Mouse (Mus musculus): ENCODE results near the gene Slc9a3r2. TPM values are rescaled to one million over a fixed set of nuclear protein-coding genes. Genes with fewer than 3 reads are reported as not detected.

The Slc9a3r2 gene
- total and polyA plus RNA-seq, 2 experiments from 2014 or later, result 60.6 to 91.1 TPM

DNA sequence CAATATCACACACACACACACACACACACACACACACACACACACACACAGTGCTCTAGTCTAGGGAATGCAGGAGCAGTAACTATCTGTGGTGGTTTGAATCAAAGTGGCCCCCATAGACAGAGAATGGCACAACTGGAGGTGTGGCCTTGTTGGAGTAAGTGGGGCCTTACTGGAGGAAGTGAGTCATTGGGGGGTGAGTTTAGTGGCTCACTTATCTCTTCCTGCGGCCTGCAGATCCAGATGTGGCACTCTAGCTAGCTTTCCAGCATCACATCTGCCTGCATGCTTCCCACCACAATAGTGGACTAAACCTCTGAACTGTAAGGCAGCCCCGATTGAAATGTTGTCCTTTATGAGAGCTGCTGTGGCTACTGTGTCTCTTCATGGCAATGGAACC lies 39.4 kb downstream of the Slc9a3r2 start:
- Histone ChIP-seq H3K4me3 (ENCODE audit: low read length) (no peak overlapping the region), H3K27me3 (ENCODE audit: insufficient read depth, low read length) (no peaks in the 10 kb centered on the region), H3K27ac (no peak overlapping the region), H3K4me2 (ENCODE audit: low read depth, low read length) (no peak overlapping the region), H3K9me3 (ENCODE audit: low read length) (no peaks in the 10 kb centered on the region), H3K9ac (replicated peaks; ENCODE audit: low read length) (no peak overlapping the region), H3K36me3 (ENCODE audit: insufficient read depth, low read length) (peaks cover 68% of the 10 kb centered on the region), H3K4me1 (ENCODE audit: insufficient read depth, low read length) (no peaks in the 10 kb centered on the region)
- WGBS, result 96% methylated on average over 2 of the region's 2 CpGs
- no peak for DNase-seq (ENCODE audit: low spot score)
- TF ChIP-seq CTCF (IDR thresholded peaks at IDR 0.05; ENCODE audit: low read depth), result no peak
- no peak for ATAC-seq

DNA sequence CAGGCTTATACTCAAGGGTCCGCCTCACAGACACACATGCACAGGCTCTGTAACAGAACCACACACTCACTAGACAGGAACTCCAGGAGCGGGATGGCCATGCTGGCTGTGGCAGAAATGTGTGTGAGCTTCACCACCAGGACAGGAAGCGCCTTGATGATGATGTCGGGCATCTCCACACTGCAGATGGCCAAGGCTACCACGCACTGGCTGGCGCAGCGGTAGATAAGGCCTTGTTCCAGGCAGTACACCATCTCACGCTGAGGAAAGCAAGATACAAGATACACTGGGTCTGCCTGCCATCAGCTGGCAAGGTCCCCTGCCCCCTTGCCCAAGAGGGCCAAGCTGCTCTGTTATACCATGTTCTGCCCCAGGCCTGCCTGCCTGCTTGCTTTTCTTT lies 41.3 kb downstream of the Slc9a3r2 start:
- no peak for ATAC-seq
- H3K4me3 ChIP-seq (ENCODE audit: low read length), result no peak overlapping the region
- WGBS, result 96% methylated on average over 8 of the region's 8 CpGs
- H3K27me3 ChIP-seq (ENCODE audit: insufficient read depth, low read length), result no peaks in the 10 kb centered on the region
- H3K36me3 ChIP-seq (ENCODE audit: insufficient read depth, low read length), result peaks cover 66% of the 10 kb centered on the region
- H3K9ac ChIP-seq (replicated peaks; ENCODE audit: low read length), result no peak overlapping the region
- H3K27ac ChIP-seq, result no peak overlapping the region
- TF ChIP-seq CTCF (IDR thresholded peaks at IDR 0.05; ENCODE audit: low read depth), result no peak
- H3K4me1 ChIP-seq (ENCODE audit: insufficient read depth, low read length), result no peaks in the 10 kb centered on the region
- no peaks in the 10 kb centered on the region for H3K9me3 ChIP-seq (ENCODE audit: low read length)
- no peak overlapping the region for H3K4me2 ChIP-seq (ENCODE audit: low read depth, low read length)
- DNase-seq (ENCODE audit: low spot score), result no peak

DNA sequence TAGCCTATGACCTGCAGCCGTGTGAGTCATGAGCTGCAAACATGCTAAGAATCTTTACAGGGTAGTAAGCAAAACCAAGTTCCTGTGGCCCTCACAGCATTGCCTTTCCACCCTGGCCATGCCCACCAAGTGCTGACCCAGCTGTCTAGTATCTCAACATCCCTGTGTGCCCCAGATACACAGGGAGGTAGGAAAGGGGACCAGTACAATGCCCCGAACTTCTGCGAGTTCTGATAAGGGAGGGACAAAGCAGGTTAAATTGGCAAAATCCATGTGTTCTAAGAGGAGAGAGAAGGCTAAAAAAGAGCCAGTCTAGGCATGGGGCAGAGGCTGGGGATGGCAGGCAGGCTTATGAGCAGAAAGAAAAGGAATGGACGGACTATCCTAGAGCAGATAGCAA lies 41.8 kb downstream of the Slc9a3r2 start:
- Histone ChIP-seq H3K9me3 (ENCODE audit: low read length) (no peaks in the 10 kb centered on the region), H3K27me3 (ENCODE audit: insufficient read depth, low read length) (no peaks in the 10 kb centered on the region), H3K27ac (no peak overlapping the region), H3K4me1 (ENCODE audit: insufficient read depth, low read length) (no peaks in the 10 kb centered on the region), H3K9ac (replicated peaks; ENCODE audit: low read length) (no peak overlapping the region), H3K4me3 (ENCODE audit: low read length) (no peak overlapping the region), H3K36me3 (ENCODE audit: insufficient read depth, low read length) (peaks cover 64% of the 10 kb centered on the region), H3K4me2 (ENCODE audit: low read depth, low read length) (no peak overlapping the region)
- no peak for DNase-seq (ENCODE audit: low spot score)
- TF ChIP-seq CTCF (IDR thresholded peaks at IDR 0.05; ENCODE audit: low read depth), result no peak
- no peak for ATAC-seq
- 92% methylated on average over 4 of the region's 4 CpGs for WGBS

DNA sequence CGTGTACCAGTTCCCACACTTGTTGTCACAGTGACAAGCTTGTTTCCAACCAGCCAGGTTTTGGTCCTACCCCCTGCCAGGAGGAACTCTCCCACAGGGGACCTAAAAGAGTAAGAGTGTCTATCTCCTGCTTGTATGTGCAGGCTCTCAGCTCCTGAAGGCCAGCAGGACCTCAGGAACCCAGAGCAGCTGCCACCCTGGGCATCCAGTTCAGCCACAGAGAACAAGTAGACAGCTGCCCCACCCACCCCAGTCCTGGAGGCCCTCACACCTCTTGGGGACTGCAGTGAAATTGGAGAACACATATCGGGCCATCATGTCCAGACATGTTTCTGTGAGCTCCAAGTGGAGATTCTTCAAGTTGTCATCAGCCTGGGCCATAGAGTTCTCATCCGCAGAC lies 45.6 kb downstream of the Slc9a3r2 start:
- Histone ChIP-seq H3K9me3 (ENCODE audit: low read length) (no peaks in the 10 kb centered on the region), H3K27me3 (ENCODE audit: insufficient read depth, low read length) (no peaks in the 10 kb centered on the region), H3K9ac (replicated peaks; ENCODE audit: low read length) (no peak overlapping the region), H3K36me3 (ENCODE audit: insufficient read depth, low read length) (peaks cover 81% of the 10 kb centered on the region), H3K4me1 (ENCODE audit: insufficient read depth, low read length) (no peaks in the 10 kb centered on the region), H3K27ac (no peak overlapping the region), H3K4me2 (ENCODE audit: low read depth, low read length) (no peak overlapping the region), H3K4me3 (ENCODE audit: low read length) (no peak overlapping the region)
- ATAC-seq (no peak), DNase-seq (ENCODE audit: low spot score) (no peak)
- no peak for TF ChIP-seq CTCF (IDR thresholded peaks at IDR 0.05; ENCODE audit: low read depth)
- WGBS, result 93% methylated on average over 3 of the region's 3 CpGs

- Histone ChIP-seq H3K4me1 (ENCODE audit: insufficient read depth, low read length) (no peaks in the 10 kb centered on the region), H3K4me3 (ENCODE audit: low read length) (no peak overlapping the region), H3K4me2 (ENCODE audit: low read depth, low read length) (no peak overlapping the region), H3K9ac (replicated peaks; ENCODE audit: low read length) (no peak overlapping the region), H3K27me3 (ENCODE audit: insufficient read depth, low read length) (no peaks in the 10 kb centered on the region), H3K36me3 (ENCODE audit: insufficient read depth, low read length) (peaks cover 84% of the 10 kb centered on the region), H3K27ac (no peak overlapping the region), H3K9me3 (ENCODE audit: low read length) (no peaks in the 10 kb centered on the region)
- no peak for DNase-seq (ENCODE audit: low spot score)
- no peak for ATAC-seq
- 88% methylated on average over 8 of the region's 8 CpGs for WGBS
- no peak for TF ChIP-seq CTCF (IDR thresholded peaks at IDR 0.05; ENCODE audit: low read depth)
Observed at GRCm38 (mm10) chr17:24603961-24604360, 46.2 kb downstream of the Slc9a3r2 start.

DNA sequence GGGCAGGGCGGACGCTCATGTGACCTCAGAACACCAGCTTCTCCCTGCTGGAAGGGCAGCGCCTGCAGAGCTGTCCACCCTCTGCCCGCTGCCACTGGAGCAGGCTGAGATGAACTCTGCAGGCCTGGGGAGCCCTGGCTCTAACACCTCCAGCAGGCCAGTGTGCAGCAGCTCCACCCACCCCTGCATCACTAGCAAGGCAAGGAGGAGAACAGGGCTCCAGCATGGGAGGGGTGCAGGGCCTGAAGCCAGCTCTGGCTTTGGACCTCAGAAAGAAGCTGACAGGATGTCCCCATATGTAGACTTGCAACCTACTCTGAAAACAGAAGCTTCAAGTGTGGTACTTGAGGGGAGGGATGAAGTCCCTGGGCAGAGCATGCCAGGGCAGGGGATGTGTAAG lies 49.6 kb downstream of the Slc9a3r2 start:
- Histone ChIP-seq H3K27ac (peak overlapping the region; percentile 41; the same call in 1 of the 2 replicates), H3K4me2 (ENCODE audit: low read depth, low read length) (no peak overlapping the region), H3K9ac (replicated peaks; ENCODE audit: low read length) (no peak overlapping the region), H3K27me3 (ENCODE audit: insufficient read depth, low read length) (no peaks in the 10 kb centered on the region), H3K4me3 (ENCODE audit: low read length) (no peak overlapping the region), H3K9me3 (ENCODE audit: low read length) (no peaks in the 10 kb centered on the region), H3K36me3 (ENCODE audit: insufficient read depth, low read length) (peaks cover 84% of the 10 kb centered on the region), H3K4me1 (ENCODE audit: insufficient read depth, low read length) (no peaks in the 10 kb centered on the region)
- no peak for TF ChIP-seq CTCF (IDR thresholded peaks at IDR 0.05; ENCODE audit: low read depth)
- DNase-seq (ENCODE audit: low spot score) (no peak), ATAC-seq (no peak)
- WGBS, result 81% methylated on average over 4 of the region's 4 CpGs

DNA sequence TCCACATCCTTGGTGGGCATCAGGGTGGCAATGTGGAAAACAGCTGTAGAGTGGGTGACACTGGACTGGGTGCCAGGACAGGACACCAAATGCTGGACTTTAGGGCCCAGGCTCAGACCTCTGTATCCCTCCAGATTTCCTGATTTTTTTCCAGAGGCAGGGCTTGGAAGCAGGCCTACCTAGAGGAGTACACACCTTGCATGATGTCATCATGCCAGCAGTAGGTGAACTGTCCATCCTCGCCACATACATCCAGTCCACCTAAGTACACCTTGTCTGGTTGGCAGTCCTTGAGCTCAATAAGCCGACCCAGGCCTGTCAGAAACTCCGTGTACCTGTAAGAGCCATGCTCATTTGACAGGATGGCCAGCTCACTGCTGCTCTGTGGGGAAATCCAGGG lies 52.1 kb downstream of the Slc9a3r2 start:
- no peak for DNase-seq (ENCODE audit: low spot score)
- no peak overlapping the region for H3K4me3 ChIP-seq (ENCODE audit: low read length)
- H3K4me2 ChIP-seq (ENCODE audit: low read depth, low read length), result no peak overlapping the region
- no peaks in the 10 kb centered on the region for H3K4me1 ChIP-seq (ENCODE audit: insufficient read depth, low read length)
- WGBS, result 95% methylated on average over 3 of the region's 3 CpGs
- ATAC-seq, result no peak
- no peak overlapping the region for H3K27ac ChIP-seq
- H3K9ac ChIP-seq (replicated peaks; ENCODE audit: low read length), result no peak overlapping the region
- TF ChIP-seq CTCF (IDR thresholded peaks at IDR 0.05; ENCODE audit: low read depth), result no peak
- H3K27me3 ChIP-seq (ENCODE audit: insufficient read depth, low read length), result no peaks in the 10 kb centered on the region
- H3K36me3 ChIP-seq (ENCODE audit: insufficient read depth, low read length), result peaks cover 88% of the 10 kb centered on the region
- H3K9me3 ChIP-seq (ENCODE audit: low read length), result no peaks in the 10 kb centered on the region

Data from hindbrain, postnatal 0 days (tissue).